Mouse (Mus musculus): ENCODE results near the gene Ppp2r5d.

DNA sequence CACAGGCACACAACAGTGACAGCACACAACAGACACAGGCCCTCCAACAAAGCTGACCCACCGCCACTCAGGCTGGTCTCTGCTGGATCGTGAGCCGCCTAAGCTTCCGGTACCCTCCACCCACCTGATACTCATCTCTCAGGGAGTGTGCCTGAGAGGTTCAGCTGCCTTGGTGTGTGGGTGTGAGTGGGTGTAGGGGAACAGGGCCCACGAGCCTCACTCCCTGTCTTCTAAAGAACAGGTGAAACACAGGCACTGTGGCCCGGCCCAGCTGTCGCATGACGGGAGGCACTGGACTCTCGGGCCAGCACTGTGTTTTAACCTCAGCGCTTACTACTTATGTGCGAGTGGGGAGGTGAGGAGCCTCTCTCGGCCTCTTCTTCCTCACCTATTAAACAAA lies 2.8 kb downstream of the Ppp2r5d start:
- TF ChIP-seq ZNF384 (IDR thresholded peaks at IDR 0.05; ENCODE audit: low read depth, low read length) (no peak), CHD2 (IDR thresholded peaks at IDR 0.05; ENCODE audit: low read depth, low read length) (no peak), HCFC1 (IDR thresholded peaks at IDR 0.05; ENCODE audit: borderline replicate concordance, insufficient read depth, low read length) (no peak)

All from ES-E14 (cell line).